Mouse (Mus musculus) fat pad, adult 2 months (tissue): ENCODE measurements around the gene Dlg4.
"Not testable (repeated sequence)": the region's sequence is repeated elsewhere in the genome, so short reads cannot be mapped to it uniquely, and the experiment has no call there.

ENCODE experiments used
- DNase-seq: peaks from one replicate; pipeline ENCODE4 v3.0.0-alpha.2; 2011; ENCODE audit warnings: low read depth, low spot score; ENCODE audit errors: extremely low read depth

Dlg4 gene

GRCm38 (mm10) chr11:70049366-70049765, 32.6 kb downstream of the Dlg4 start:
- no peak for DNase-seq

DNA sequence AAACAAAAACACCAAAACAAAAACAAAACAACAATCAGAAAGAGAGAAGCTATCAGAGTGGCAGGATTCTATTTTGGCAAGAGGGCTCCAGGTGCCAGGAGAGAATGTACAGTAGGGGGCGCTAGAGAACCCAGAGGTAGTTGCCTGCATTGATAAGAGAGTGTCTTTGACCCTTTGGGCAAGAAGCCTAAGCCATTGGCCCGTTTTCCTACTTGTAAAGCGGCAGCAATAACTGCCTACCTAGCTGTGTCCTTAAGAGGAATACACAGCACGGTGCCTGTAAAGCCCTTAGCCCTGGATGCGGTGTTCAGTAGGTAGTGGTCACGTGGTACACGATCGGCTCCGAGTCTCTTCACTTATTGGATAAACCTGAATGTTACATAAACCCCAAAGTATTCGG, 33.1 kb downstream of the Dlg4 start:
- DNase-seq, result no peak

GRCm38 (mm10) chr11:70053156-70053555, 36.4 kb downstream of the Dlg4 start:
- no peak for DNase-seq

DNA sequence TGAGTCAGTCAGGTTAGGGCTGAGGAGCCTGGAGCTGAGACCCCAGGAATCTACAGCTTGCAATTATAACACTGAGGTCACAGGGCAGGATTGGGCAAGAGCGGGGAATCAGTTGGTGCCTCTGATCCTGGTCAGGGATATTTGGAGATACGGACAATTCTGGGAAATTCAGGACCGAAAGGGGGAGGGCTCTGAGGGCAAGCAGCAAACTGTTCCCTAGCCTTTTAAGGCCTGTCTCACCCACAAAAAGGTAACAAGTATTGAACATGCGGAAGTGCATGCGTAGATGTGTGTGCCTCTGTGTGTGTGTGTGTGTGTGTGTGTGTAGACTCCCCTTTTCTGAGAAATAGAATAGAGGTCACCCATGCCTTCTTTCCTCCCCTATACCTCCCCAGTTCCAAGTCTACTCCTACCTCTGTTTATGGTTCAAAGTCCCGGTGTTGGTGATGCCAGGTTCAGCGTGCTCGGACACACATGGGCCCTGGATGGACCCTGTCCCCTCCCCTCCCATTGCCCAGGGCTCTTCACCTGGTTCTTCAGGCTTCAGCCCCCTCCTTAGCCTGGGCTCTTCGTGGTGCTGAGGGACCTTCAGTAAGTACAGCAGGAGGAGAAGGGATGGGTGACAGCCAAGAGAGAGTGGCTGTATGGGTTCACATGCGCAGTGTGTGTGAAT, 37.3 kb downstream of the Dlg4 start, which contains the start of gene Asgr1:
TSS of gene Asgr1 (plus strand) at position 188 of the 673 bp plus-strand sequence.
- no peak for DNase-seq

DNA sequence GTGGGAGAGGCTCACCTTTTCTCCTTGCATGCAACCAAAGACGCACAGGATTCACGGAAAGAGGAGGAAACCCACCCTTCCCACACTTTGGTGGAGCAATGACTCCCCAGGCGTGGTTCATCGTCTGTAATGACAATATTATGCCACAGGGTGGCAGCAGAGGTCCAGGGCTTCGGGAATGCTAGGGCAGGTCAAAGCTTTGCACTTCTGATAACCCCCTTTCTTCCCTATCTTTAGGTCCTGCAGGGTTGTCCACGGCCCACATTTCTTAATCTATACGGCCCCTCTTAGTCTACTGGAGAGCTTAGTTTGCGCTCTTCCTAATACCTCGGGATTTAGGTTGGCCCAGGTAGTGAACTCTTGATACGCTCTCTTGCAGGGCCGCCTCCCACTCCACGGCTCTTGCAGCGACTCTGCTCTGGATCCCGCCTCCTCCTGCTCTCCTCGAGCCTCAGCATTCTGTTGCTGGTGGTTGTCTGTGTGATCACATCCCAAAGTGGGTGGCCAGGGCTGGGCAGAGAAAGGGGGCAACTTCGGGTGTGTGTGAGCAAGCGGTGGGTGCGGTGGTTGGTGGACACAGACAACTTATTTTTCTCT, 39.0 kb downstream of the Dlg4 start:
- DNase-seq, result no peak

- no peak for DNase-seq
Measured at GRCm38 (mm10) chr11:70057805-70058204, 41.1 kb downstream of the Dlg4 start.

- DNase-seq, result no peak
Measured at GRCm38 (mm10) chr11:70059930-70060329, 43.2 kb downstream of the Dlg4 start.

GRCm38 (mm10) chr11:70063053-70063452, 46.3 kb downstream of the Dlg4 start:
- no peak for DNase-seq

DNA sequence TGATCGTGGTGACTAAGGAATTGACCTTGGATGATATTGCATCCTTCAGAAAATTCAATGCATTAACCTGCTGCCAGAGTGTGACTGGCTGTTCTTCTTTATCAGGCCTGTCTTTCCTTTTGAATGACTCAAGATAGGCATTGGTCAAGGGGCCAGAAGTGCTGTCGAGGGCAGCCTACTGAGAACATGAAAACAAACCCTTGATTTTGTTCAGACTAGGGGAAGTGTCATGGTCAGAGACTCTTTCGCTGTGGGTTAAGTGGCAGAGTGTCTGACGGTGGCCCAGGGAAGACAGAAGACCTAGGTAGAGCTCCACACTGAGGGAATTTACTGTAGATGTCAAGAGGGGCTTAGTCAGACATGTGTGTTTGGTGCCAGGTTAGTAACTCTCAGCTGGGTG, 50.0 kb downstream of the Dlg4 start:
- DNase-seq, result no peak

DNA sequence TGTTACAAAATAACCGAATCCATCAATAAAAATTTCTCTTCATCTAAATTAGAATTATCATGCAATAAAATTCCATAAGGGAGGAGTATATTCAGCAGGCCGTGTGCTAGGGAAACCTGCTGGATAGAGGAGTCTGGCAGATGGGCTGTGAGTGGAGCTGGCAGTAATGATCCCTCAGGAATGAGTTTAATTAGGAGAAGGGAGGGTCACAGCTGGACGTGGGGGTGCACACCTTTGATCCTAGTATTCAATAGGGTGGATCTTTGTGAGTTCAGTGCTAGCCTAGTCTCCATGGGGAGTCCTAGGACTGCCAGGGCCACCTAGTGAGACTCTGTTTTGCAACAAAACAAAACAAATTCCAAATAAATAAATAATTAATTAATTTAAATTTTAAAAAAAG, 51.5 kb downstream of the Dlg4 start:
- no peak for DNase-seq

DNA sequence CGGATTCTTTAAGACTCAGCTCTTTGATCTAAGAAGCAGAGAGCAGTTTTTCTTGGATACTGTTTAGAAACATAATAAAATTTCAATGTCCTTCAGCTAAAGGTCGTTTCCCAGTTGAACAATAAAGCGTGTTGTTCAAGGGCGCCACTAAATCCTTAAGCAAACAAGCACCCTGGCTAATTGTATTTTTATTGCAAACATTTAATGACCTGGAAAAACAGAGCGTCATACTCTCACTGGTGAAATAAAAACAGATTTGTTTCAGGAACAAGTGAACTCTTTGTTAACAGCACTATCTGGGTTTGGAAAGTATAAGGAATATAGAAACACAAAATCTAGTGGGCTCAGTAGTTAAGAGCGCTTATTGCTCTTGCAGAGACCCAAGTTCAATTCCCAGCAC, 53.3 kb downstream of the Dlg4 start:
- peak; percentile 8 for DNase-seq

DNA sequence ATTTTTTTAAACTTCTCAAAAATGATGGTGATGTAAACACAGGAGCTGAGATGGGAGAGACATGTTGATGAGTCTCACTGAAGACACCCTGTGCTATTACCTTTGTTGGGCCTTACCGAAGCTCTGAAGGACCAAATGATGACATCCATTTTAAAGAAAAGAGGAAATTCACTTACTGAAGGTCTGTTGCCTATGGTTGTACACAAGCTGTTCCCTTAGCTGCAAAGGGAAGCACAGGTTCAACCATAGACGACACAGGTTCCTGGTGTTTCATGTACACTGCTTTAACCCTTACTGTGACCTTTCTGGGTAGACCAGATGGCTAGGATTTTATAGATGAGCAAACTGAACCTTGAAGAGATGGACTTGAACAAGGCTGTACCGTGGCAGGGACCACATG, 53.9 kb downstream of the Dlg4 start:
- DNase-seq, result not testable (repeated sequence)

DNA sequence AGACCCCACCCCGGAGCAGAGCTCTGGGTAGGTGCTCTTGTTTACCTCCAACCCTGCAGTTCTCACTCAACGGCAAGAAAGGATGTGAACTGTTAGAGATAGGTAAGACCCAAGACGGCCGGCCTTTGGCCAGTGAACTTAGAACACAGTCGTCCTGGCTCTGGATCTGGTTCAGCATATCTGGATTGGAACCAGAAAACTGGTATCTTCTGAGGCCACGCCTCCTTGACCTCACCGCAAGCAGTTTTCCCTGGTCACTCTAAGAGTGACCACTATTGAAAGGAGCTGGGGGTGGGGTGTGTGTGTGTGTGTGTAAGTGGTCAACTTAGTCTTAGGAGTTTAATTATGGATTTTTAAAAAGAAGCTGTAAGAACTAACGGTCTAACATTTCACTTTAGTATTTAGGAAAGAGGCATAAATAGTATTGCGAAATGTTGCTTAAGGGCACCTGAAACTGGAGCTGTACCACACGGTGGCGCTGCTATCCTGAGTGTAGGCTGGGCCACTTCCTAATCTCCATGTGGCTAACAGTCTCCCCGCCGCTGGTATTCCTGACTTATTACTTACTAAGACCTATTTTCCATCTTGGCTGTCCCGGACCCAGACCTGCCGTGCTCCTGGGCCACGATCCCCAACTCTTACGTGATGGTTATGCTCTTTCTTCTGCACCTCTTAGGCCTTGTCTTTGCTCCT, 57.8 kb downstream of the Dlg4 start:
- peak; percentile 11 for DNase-seq

GRCm38 (mm10) chr11:70075581-70075980, 58.8 kb downstream of the Dlg4 start:
- DNase-seq, result no peak

DNA sequence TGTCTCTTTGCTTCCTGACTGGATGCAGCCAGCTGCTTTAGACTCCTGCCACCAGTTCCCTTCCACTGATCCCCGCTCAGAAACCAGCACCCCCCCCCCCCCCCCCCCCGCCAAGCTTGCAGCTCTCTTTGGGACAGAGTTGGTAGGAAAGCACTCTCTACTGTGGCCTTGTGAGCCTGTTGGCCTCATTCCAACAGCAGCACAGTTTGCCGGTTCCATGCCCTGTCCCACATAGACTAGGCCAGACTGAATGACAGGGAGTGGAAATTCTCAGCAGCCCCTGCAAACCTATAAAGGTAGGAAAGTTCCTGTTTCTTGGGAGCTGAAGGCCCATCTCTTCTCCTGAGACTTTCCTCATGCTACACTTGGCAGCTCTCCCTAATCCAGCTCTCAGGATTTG, 60.7 kb downstream of the Dlg4 start:
- no peak for DNase-seq

DNA sequence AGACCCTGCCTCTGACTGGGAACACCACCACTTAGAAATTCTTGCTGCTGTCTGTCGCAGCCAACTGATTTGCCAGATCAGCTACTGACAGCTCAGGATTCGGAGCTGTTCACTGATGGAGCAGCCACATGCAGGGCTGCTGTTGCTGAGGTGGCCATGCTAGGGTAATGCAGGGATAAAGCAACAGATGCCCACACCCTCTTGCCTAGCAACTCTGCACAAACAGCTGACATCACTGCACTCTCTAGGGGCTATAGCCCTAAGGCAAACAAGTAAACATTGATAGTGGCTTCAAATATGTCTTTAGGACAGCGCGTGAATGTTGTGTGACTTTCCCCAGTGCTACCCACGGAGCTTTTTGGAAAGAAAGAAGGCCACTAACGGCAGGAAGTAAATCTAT, 62.4 kb downstream of the Dlg4 start:
- no peak for DNase-seq

- no peak for DNase-seq
Measured at GRCm38 (mm10) chr11:70079928-70080327, 63.2 kb downstream of the Dlg4 start.

GRCm38 (mm10) chr11:70080803-70081590, 64.3 kb downstream of the Dlg4 start:
- DNase-seq, result no peak

GRCm38 (mm10) chr11:70084563-70084962, 67.8 kb downstream of the Dlg4 start:
- DNase-seq, result no peak

DNA sequence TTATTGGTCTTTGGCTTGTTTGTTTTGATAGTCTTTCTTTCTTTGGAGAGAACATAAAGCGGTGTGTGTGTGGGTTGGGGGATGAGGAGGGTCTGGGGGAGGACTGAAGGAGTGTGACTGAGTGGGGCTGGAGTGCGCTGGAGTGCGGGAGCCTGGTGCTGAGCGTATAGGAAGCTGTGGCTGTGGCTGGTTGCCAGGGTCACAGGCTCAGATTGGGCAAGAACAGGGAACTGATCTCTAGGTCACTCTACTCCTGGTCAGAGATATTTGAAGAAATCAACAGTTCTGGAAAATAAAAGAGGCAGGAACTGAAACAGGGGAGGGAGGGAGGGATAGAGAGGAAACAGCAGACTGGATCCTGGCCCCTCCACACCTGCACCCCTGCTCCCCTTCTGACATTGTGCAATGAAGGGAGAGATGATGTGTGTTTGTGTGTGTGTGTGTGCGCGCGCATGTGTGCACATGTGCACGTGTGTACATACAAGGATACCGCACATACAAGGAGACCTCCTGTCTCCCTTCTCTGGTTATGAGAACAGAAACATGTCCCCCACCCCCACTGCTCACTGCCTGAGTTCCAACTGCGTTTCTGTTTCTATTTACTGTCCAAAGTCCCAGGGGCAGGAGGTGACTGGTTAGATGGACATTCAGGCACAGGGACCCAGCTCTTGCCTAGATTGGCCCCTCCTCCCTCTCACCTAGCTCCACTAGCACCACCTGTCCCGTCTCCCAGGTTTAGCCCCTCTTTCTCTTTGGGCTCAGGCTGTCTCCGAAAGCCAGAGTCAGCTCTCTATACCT, 75.4 kb downstream of the Dlg4 start, which contains the start of gene Asgr2:
TSS of gene Asgr2 (plus strand) at position 659 of the 798 bp plus-strand sequence.
- DNase-seq, result no peak
